Mouse (Mus musculus) left cerebral cortex, postnatal 25 days (tissue): ENCODE data around the gene Tmbim1. TPM values are rescaled to one million over a fixed set of nuclear protein-coding genes. Genes with fewer than 3 reads are reported as not detected.
A peak's percentile ranks its signal among the peaks of the same experiment; 100 is the strongest.
"Not testable (repeated sequence)": the region's sequence is repeated elsewhere in the genome, so short reads cannot be mapped to it uniquely, and the experiment has no call there.

Experiments
- DNase-seq, 2 experiments: peaks; one replicate each; pipeline ENCODE4 v3.0.0; 2022; ENCODE audit warnings: low spot score in 2 of 2, mixed read lengths in 1 of 2
- intact Hi-C: fragments of 180-260 bp; cut with DNase I; formaldehyde crosslinking; loops from one replicate; pipeline ENCODE4 v1.15.1; 2025
- total RNA-seq, 2 experiments: library from RNA; stranded (reverse); gene quantifications; 2 replicates each; pipeline ENCODE4 v1.2.3; 2021

The Tmbim1 gene
- total RNA-seq, 2 experiments from 2014 or later = 21.8 to 22.9 TPM

DNA sequence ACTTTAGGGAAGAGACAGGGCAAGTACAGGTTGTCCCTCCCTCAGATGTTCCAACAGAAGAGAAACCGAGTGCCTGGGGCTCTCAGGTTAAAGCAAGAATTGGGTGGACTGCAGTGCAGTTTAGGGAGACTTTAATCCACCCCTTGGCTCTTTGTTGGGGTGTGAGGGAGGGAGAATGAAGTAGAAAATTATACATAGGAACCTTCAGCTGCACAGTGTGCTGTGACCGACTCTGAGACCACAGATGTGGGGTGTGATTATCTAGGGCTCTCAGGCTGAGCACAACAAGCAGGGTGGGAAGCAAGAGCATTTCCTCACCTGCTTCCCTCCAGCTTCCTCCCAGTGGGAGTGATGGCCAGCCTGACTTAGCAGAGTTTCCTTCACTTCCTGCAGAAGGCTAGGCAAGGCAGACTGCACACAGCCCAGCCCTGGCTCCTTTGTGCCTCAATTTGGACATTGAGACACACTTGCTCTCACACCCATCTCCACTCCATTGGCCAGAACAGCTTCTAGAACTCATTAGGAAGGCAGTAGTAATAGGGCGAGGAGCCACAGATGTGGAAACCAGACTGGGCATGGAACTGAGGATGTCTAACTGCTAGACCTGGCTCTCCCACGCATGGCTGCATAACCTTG lies 25.7 kb upstream of the Tmbim1 start:
- DNase-seq = no peak
- intact Hi-C loops = no loop called here

DNA sequence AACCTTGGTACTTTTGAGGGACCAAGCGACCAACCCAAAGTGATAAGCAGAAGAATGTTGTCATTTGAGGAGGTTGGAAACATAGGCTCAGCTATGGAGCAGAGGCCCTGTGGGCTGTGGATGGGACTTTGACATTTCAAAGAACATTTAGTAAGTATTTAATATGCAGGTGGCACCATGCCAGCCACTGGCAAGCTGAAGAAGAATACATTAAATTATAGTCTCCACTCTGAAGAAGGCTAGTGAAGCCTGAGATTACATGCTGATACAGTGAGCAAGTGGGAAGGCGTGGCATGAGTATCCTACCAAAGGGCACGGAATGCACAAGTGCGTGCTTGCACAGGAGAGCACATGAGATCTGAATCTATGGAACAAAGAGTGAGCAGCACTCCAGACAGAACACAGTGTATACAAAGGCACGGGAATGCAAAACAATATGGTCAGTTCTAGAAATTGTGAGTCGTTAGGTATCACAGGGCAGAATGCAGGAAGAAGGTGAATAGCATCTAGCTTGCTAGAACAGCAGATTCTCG lies 24.5 kb upstream of the Tmbim1 start:
- intact Hi-C loops = no loop called here
- no peak for DNase-seq

DNA sequence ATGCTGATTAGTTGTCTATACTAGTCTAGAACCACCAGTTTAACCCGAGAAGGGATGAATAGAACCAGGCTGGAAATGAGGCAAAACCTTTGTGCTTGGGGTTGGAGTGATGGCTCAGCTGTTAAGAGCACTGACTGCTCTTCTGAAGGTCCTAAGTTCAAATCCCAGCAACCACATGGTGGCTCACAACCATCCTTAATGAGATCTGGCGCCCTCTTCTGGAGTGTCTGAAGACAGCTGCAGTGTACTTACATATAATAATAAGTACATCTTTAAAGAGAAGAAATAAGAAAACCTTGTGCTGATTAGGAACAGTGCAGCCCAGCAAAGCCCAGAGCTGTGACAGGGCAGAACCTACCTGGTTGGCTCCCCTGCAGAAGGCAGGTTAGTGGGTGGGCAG lies 21.5 kb upstream of the Tmbim1 start:
- DNase-seq, intact Hi-C loops: not testable (repeated sequence)

DNA sequence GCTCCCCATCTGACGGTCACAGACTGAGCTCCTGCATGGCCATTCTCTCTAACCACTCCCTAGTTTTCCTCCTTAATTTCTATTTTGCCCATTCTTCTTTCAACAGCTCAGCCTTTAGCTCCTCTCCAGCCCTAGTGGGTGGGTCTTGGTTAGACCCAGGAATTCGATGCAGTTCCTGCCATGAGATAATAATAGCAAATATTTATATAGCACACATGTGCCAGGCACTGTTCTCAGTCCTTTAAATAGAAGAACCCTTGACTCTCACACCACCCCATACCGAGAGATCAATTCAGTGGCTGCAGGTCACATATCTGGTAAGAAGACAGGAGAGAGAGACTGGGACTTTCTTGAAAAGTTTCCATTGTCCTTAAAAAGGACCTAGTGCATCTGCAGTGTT lies 16.0 kb upstream of the Tmbim1 start:
- DNase-seq = no peak
- intact Hi-C loops = no loop called here

DNA sequence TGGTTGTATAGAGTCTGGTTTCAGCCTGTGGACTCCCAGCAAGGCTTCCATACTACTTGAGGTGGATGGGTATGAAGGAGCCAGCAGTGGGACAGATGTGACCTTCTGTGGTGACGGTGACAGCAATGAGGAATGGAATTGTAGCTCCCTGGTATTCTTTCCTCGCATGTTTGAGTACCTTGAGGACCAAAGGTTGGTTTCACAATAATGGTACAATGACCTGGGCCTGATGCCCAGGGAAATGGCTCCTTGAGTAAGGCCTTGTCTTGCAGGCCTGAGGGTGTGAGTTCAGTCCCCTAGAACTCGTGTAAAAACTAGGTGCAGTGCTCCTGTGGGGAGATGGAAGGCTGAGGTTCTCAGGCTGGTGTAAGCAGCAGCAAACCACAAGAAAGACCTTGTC lies 13.3 kb upstream of the Tmbim1 start:
- DNase-seq = no peak
- intact Hi-C loops = no loop called here

DNA sequence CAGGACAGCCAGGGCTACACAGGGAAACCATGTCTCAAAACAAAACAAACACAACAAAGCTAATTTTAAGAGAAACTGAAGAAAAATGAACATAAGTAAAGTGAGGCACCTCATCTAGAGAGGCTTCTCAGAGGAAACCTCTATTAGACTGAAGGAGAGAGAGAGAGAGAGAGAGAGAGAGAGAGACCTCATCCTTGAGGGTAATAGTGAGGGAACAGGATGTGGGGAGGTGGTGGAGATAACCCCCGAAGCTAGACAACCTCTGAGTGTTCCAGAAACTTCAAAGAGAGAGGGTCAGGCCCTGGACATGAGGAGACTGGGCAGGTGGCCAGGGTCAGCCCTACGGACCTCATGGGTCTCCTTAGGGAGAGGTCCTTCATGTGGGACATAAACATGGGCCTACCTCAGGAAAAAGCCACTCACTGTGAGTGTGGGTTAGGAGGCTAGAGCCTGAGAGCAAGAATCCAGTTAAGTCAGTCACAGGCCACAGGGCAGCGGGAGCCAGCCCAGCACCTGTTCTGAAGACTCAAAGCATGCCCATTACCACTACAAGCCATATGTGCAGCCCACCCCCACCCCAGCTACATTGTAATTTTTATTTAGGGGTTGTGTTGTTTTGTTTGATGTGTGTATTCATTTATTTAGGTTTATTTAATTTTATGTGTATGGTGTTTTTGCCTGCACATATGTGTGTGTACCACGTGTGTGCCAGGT lies 10.8 kb upstream of the Tmbim1 start:
- intact Hi-C loops = no loop called here
- no peak for DNase-seq

DNA sequence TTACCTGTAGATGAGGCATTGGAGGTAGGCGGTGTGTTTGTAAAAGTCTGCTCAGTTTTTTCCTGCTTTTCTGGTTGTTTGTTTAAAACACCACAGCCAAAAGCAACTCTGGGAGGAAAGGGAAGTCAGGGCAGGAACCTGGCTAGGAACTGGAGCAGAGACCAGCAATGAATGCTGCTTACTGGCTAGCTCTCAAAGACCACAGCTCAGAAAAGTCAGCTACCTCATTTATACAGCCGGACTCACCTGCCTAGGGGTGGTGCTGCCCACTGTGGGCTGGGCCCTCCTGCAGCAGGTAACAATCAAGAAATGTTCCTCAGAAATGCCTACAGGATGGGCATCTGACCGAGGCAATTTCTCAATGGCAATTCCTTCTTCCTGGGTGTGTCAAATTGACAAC lies 9.4 kb upstream of the Tmbim1 start:
- DNase-seq = no peak
- intact Hi-C loops = no loop called here

DNA sequence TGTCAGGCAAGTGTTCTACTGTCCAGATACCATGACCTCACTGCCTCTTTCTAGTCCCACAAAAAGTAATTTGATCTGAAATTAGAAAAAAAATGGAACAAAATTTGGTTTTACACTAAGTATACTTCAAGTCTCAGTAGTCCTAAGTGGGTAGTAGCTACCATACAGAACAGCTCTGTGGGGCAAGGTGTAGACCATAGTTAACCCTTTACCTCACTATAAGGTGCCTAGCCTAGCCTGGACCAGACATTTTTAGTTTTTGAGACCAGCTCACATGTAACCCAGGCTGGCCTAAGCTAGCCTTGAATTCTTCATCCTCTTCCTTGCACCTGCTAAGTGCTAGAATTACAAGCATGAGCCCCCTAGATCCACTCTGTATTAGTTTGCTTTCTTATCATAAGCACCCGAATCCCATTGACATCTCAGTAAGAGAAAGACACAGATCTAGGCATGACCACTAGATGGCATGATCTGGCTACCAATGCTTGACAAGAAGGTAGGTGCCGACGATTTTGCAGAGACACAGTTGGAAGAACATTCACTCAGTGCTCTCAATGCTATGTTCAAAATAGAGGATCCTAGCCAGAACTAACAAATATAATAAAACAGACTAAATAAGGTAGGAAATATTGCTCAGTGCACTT lies 7.7 kb upstream of the Tmbim1 start:
- intact Hi-C loops = loop anchor here (1.0 to 2.0 kb wide), 3 partner anchors 48 to 140 kb away; no protein-coding TSS in a partner anchor
- peak; percentile 82 to 92 for DNase-seq

DNA sequence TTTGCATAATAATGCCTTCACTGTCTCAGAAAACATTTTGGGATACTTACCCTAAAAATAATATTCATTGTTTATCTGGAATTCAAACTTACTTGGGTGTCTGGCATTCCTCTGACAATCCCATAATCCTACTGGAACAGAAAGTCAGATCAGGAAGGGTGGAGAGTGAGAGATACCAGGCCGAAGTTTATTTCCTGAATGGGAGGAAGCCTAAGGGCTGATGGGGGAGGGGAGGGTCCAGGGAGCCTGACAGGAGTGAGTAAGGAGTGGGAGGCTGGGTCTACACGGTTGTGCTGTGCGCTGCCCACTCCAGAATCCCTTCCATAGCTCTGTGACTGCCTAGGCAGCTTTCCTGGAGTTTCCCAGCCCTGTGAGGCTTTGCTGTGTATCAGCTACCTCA lies 4.3 kb upstream of the Tmbim1 start:
- intact Hi-C loops = no loop called here
- no peak for DNase-seq

DNA sequence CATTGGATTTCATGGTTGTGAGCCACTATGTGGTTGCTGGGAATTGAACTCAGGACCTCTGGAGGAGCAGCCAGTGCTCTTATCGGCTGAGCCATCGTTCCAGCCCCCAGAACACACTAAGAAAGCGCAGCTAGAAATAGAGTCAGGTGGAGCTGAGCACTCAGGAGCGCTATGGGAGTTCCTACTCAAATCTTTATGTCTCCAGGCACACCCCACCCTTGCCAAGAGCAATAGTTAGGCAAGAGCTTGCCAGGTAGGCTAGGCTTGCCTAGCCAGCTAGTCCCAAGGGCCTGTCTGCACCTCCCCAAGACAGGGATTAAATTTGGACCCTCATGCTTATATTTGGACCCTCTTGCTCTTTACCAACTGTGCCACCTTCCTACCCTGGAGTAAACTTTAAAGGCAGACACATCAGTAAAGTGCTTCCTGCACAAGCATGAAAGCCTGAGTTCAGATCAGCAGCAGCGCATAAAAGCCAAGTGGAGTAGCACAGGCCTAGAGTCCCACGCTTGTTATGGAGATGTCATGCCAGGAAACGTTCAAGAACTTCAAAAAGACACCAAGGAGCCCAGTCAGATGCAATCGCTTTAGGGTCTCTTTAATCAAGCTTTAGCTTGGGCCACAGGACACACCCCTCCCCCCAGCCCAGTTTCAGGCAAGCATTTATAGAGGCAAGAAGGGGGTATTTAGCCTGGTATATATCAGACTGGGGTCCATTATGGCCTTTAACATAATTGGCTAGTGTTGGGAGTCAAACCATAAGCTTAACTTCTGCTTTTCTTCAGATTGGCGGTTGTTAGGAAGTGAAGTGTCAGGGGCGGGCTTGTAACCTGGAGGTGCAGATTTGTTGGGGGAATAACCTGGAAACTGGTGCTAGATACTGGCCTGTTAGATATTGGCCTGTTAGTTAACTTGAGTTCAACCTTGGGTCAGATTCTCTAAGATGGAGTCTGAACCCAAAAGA lies 2.9 kb upstream of the Tmbim1 start:
- intact Hi-C loops = no loop called here
- no peak for DNase-seq

DNA sequence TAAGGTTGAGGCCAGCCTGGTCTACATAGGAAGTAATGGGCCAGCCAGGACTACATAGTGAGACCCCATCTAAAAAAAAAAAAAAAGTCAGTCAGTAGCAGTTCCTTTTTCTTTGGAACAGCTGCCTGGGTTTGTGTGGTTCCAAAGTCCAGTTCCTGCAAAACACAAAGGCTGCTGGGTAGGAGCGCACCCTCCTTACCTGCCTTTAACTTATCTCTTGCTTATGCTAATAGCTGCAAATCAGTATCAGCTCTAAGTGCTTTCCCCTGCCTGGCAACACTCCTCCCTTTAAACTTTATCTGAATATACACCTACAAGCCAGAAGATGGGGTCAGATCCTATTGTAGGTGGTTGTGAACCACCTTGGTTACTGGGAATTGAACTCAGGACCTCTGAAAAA lies 1.7 kb upstream of the Tmbim1 start:
- intact Hi-C loops = no loop called here
- DNase-seq = no peak

DNA sequence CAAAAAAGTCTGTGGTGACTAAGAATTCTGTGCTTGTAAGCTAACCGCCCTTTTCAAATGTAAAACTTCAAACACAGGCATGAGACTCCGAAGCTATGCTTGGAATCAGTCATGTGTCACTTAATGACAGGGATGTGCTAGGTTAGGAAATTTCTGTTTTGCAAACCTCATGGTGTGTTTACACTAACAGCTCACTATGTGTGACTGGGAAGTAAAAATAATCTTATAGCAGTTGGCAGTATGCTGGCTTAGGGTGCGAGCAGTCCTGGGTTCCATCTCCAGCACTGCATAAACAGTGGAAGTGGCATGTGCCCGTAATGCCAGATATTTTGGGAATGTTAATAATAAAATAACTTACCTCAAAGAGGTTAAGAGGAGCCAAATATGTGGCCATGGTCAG lies 476 bp downstream of the Tmbim1 start:
- no peak for DNase-seq

DNA sequence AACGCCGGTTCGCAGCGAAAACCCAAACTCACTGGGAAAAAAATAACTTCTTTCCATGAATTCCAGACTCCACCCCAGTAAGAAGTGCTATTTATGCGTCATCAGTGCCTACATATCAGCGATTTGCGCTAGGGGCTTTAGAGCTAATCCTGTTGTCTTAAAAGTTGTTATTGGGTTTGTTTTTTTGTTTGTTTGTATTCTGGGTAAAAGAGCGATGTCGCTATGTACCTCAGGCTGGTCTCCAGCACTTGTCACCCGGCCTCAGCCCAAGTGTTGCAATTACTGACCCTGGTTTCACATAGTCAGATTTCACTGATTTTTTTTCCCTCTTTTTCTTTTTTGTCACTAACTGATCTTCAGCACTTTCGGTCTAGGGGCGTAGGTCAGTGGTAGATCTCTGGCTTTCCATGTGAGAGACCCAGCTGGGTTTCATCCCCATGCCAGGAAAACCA lies 1.1 kb downstream of the Tmbim1 start:
- DNase-seq = no peak
- intact Hi-C loops = no loop called here

More for the DNA sequence above, 476 bp downstream of the Tmbim1 start:
- intact Hi-C loops = no loop called here

DNA sequence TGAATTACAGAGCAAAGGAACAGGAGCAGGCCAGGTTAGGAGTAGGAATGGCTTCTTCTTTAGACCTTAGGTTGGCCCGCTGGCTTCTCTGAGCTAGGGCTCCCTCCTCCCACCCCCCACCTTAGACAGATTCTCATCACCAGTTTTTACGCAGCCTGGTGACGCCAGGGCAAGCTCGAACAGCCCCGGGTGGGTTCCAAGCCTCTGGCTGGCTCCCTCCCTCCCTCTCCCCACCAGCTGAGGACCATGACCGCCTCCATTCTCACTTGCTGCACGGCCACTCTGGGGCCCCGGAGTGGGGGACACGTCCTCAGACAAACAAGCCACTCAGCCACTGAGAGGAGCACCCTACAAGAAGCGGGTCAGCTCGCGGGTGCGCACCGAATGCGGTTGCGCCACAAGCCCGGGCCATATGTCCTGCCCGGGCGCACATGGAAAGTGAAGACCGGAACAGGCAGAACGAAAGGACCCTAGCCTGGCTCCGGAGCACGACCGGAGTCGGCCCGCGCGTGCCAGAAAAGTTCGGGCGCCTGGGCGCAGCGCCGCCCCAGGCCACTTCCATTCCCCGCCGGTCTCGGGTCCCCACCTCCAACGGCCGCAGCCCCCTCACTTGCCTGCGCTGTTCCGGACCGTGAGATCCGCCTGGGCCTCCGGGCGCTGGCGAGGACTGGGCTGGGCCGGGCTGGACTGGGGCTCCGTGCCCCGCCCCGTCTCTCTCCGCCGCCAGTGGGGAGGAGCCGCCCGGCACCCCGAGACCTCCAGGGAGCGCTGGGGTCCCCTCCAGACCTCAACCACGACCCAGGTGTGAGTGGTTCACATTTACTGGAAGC lies 1.7 kb downstream of the Tmbim1 start:
- intact Hi-C loops = no loop called here
- DNase-seq = peak; percentile 47 to 50

DNA sequence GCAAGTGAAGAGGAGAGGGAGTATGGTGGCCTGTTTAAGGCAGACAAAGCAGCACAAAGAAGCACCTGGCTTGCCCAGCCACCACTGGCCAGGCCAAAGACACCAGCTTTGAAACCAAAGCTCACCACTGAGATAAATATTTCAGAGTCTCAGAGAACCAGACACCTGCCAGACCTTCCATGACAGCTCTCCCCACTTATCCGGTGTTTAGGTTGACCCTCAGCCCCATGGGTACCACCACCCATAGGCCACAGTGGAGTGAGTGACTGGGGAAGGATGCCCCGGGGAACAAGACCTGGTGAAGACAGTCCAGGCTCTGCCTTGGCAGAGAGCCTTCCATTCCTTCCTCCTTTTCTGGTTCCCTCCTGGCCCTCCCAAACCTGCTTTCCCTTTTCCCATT lies 2.6 kb downstream of the Tmbim1 start:
- intact Hi-C loops = no loop called here
- DNase-seq = no peak

DNA sequence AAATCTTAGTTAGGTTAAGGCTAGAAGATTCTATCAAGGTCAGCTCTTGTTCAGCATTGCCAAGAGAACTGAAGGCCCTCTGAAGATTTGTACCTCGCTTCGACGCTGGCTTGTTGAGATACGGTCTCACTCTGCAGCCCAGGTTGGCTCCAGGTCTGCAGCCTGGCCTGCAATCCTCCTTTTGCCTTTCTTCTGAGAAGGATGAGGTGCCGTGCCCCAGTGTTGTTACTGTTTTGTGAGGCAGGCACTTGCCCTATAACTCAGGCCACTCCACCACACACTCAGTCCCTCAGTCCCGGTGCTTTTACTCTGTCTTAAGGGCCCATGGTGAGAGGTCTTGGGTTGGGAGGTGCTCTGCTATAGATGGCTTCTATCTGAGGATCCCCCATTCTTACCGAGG lies 3.2 kb downstream of the Tmbim1 start:
- intact Hi-C loops = no loop called here

DNA sequence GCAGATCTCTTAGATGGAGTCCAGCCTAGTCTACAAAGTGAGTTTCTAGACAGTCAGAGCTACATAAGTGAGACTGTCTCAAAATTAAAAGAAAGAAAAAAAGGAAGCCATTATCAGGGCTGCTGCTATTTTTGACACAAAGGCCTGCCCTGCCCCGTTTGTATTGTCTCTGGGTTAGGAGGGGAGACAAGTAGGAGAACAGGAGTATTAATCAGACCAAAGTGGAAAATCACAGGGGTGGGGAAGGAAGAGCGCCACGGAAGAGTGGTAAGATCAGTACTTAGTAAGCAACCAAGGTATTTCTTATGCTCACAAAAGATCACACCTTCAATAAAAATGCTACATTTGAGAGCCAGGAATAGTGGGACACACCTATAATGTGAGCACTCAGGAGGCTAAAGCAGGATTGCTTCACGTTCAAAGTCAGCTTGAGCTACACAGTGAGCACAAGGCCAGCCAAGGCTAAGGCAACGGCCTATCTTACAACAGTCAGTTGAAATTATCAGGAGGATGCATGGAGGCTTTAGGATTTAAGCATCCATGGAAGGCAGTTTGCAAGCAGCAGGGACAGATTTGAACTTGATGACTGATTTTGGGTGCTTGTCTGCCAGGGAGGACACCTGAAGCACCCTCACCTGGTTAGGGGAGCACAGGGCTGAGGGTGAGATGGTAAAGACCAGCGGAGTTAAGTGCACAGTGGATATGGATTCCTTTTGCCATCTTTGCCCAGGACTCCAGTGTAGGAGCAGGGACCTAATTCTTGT lies 4.9 kb downstream of the Tmbim1 start:
- intact Hi-C loops = no loop called here
- DNase-seq = no peak

More for the DNA sequence above, 3.2 kb downstream of the Tmbim1 start:
- DNase-seq = no peak

DNA sequence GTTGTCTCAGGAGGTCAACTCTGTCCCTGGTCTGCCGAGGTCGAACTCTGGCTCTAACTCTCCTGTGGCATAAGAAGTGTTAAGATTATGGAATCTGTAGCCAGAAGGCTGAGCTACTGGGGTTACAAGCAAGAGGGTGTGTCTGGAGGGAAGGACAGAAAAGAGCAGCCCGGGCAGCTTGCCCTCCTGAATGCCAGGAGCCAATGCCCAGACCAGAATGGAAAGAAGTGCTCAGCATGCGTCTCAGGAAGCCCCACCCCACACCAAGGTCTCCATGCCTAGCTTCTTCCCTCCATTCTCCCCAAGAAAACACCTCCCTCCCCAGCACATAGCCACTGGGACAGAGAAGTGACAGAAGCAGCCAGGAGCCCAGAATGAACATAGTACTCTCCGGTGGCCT lies 6.4 kb downstream of the Tmbim1 start:
- intact Hi-C loops = loop anchor here (10.0 kb wide), 1 partner anchor 394 kb away; no protein-coding TSS in a partner anchor
- no peak for DNase-seq
